Mouse (Mus musculus) erythroblast, embryonic 14.5 days (primary cell): ENCODE results near the gene Dnmt1.

Source experiments
- GATA1 ChIP-seq: IDR thresholded peaks from 2 replicates; pipeline ENCODE4 v1.6.1; 2012; ENCODE audit warnings: low read length, inconsistent platforms, mixed read lengths
- TAL1 ChIP-seq: IDR thresholded peaks from 3 replicates; pipeline ENCODE4 v1.6.1; 2012; ENCODE audit warnings: low read length, inconsistent platforms, mixed read lengths

- TF ChIP-seq TAL1 (no peak), GATA1 (no peak)
Measured at GRCm38 (mm10) chr9:20944697-20945370, 14.9 kb downstream of the Dnmt1 start.
